Mouse (Mus musculus) spleen, adult 2 months (tissue): Measurements from ENCODE around the gene Eif3j1.

Experiments used
- CTCF ChIP-seq: fragments of 200-500 bp; IDR thresholded peaks from 2 replicates; pipeline ENCODE4 v1.5.1; 2011; ENCODE audit warnings: mild to moderate bottlenecking, inconsistent platforms; ENCODE audit not compliant: insufficient read depth, insufficient read length, insufficient replicate concordance; ENCODE audit errors: extremely low read depth
- POLR2A ChIP-seq: fragments of 200-500 bp; IDR thresholded peaks from 2 replicates; pipeline ENCODE4 v1.6.1; 2011; ENCODE audit warnings: low read depth, low read length, inconsistent platforms

DNA sequence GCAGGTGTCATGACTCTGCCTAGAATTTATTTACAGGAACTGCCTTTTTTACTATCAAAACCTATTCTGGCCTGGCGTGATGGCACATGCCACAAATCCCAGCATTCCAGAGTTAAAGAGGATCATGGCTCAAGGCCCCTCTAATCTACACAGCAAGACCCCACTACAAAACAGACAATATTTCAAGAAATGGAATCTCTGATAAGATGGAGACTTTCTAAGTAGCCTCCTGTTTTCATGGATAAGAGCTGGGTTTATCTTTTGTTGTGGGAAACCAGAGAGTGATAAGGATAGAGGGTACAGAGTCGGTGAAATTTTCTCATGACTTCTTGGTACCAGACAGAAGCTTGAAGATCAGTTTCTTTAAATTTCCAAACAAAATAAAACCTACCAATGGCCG lies 7.7 kb downstream of the Eif3j1 start:
- TF ChIP-seq CTCF (no peak), POLR2A (no peak)
